Mouse (Mus musculus) naive thymus-derived CD4-positive, alpha-beta T cell, adult 5 months (primary cell): Measurements from ENCODE around the gene C7. TPM values are rescaled to one million over a fixed set of nuclear protein-coding genes. Genes with fewer than 3 reads are reported as not detected.

Source experiments
- polyA plus RNA-seq: library from polyadenylated mRNA; unstranded; fragments of 100-300 nt; shearing (Covaris generic); gene quantifications from one replicate; pipeline ENCODE4 v1.2.1, GENCODE M21; 2017

The C7 gene
- polyA plus RNA-seq = not detected

DNA sequence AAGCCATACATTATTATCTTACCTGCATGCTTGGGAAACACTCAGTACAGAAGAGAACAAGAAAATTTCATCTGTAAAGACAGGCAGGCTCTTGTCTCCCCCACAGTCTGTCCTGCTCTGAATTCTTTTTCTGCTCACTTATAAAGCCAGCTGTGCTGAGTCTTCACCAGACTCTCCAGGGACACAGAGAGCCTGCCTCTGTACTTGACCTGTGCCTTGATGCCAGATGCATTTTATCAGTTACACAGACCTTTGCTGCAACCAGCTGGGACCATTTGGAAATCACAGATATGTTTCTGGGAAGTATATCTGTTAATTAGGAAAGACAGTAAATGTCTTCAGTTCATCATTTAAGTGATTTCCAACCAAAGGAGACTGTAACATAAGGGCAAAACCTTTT lies at the start of gene C7:
Gene C7 (minus strand): TSS at position 106 of the 400 bp plus-strand sequence.

DNA sequence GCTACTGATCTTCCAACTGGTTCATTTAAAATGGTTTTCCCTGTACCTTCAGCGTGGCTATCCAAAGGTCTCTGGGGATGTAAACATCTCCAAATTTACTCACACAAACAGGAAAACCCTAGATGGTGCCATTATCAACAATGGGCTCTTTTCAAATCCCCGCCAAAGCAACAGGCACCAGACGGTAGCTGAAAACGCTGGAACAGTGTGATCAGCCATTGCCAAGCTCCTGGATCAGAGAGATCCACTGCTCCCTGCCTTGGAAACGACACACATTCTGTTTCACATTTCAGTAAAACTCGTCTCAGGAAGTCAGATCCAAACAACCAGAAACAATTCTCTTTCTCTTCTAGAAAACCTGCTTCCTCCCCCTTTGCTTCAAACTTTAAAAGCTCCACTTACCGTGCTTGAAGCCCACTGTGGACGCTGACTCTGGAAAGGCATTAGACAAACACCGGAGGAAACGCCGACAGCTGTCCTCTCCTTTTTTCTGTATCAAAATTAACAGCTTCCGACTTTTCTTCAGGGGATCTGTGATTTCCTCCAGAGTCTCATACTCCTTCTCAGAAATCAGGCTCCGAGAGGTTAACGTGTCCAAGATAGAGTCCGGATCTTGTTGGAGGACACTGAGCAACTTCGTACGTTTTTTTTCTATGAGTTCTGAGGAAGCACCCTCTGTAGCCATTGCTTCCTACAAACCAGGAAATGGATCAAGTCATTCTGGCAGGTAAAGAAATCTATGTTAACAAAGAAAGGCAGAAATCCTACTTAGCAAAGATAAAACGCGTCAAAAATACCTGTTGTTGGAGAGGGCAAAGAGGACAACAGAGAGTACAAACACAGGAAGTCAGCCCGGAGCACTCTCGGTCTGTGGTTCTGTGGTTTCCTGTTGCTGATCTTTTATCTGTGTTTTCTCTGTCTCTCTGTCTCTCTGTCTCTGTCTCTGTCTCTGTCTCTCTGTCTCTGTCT lies 44.4 kb upstream of the C7 start, which contains the start of gene Card6:
Gene Card6 (minus strand): TSS at position 854 of the 969 bp plus-strand sequence.

Other genes starting within 250 kb of the C7 start
- not detected for gene Mroh2b, start 165.0 kb downstream of the C7 start, polyA plus RNA-seq
- gene Card6, start 44.8 kb upstream of the C7 start, polyA plus RNA-seq = 78.1 TPM
- gene Rpl37, start 52.9 kb upstream of the C7 start, polyA plus RNA-seq = 1,079 TPM
- gene Prkaa1, start 80.1 kb upstream of the C7 start, polyA plus RNA-seq = 29.8 TPM
- gene Ttc33, start 121.8 kb upstream of the C7 start, polyA plus RNA-seq = 30.5 TPM
- 44.5 TPM for gene Ptger4, start 180.4 kb upstream of the C7 start, polyA plus RNA-seq